Mouse (Mus musculus): ENCODE results near the gene Cpne1. TPM values are rescaled to one million over a fixed set of nuclear protein-coding genes. Genes with fewer than 3 reads are reported as not detected.

The Cpne1 gene
- polyA plus RNA-seq (2012; rRNA removed) = 237 and 273 TPM in 2 replicates

- Histone ChIP-seq H3K4me1 (replicated peaks; ENCODE audit: control insufficient read depth, insufficient read depth, low read length) (peaks cover 5% of the 10 kb centered on the region), H3K4me3 (ENCODE audit: control insufficient read depth, insufficient read depth, low read length) (peak within 1 kb of the TSS; percentile 87), H3K36me3 (ENCODE audit: control insufficient read depth, insufficient read depth, low read length) (no peaks in the 10 kb centered on the region), H3K27ac (ENCODE audit: control insufficient read depth, insufficient read depth, low read length) (peak within 1 kb of the TSS; percentile 51; the same call in 1 of the 2 replicates), H3K27me3 (ENCODE audit: control insufficient read depth, insufficient read depth, low read length) (no peaks in the 10 kb centered on the region)
- WGBS = under 1% methylated on average over 73 of the region's 74 CpGs
- TF ChIP-seq CTCF (IDR thresholded peaks at IDR 0.05; ENCODE audit: borderline replicate concordance, control insufficient read depth, extremely low read depth, insufficient read depth, low read length, poor library complexity) = peak; percentile 54; the same call in 1 of the 2 replicates
- TF ChIP-seq POLR2A (IDR thresholded peaks at IDR 0.05; ENCODE audit: control insufficient read depth, extremely low read depth, insufficient read depth, low read length, poor library complexity) = peak; percentile 92
- DNase-seq = peak; percentile 96
Observed at GRCm38 (mm10) chr2:156111358-156112079, at the start of gene Cpne1, which contains the start of gene Rbm12. TSS of gene Cpne1 (minus strand) at chr2:156111965. TSS of gene Rbm12 (minus strand) at chr2:156111978.

- no peak overlapping the region for H3K4me3 ChIP-seq (ENCODE audit: control insufficient read depth, insufficient read depth, low read length)
- DNase-seq = no peak
- no peaks in the 10 kb centered on the region for H3K4me1 ChIP-seq (replicated peaks; ENCODE audit: control insufficient read depth, insufficient read depth, low read length)
- H3K27ac ChIP-seq (ENCODE audit: control insufficient read depth, insufficient read depth, low read length) = no peak overlapping the region
- TF ChIP-seq CTCF (IDR thresholded peaks at IDR 0.05; ENCODE audit: borderline replicate concordance, control insufficient read depth, extremely low read depth, insufficient read depth, low read length, poor library complexity) (no peak), POLR2A (IDR thresholded peaks at IDR 0.05; ENCODE audit: control insufficient read depth, extremely low read depth, insufficient read depth, low read length, poor library complexity) (no peak)
- peaks cover 99% of the 10 kb centered on the region for H3K36me3 ChIP-seq (ENCODE audit: control insufficient read depth, insufficient read depth, low read length)
- no peaks in the 10 kb centered on the region for H3K27me3 ChIP-seq (ENCODE audit: control insufficient read depth, insufficient read depth, low read length)
Observed at GRCm38 (mm10) chr2:156151538-156151937, 39.8 kb upstream of the Cpne1 start.

GRCm38 (mm10) chr2:156147316-156147915, 35.7 kb upstream of the Cpne1 start:
- no peaks in the 10 kb centered on the region for H3K27me3 ChIP-seq (ENCODE audit: control insufficient read depth, insufficient read depth, low read length)
- DNase-seq = no peak
- 96% methylated on average over 3 of the region's 3 CpGs for WGBS
- peaks cover 60% of the 10 kb centered on the region for H3K36me3 ChIP-seq (ENCODE audit: control insufficient read depth, insufficient read depth, low read length)
- H3K27ac ChIP-seq (ENCODE audit: control insufficient read depth, insufficient read depth, low read length) = no peak overlapping the region
- no peak overlapping the region for H3K4me3 ChIP-seq (ENCODE audit: control insufficient read depth, insufficient read depth, low read length)
- H3K4me1 ChIP-seq (replicated peaks; ENCODE audit: control insufficient read depth, insufficient read depth, low read length) = peaks cover 3% of the 10 kb centered on the region
- TF ChIP-seq POLR2A (IDR thresholded peaks at IDR 0.05; ENCODE audit: control insufficient read depth, extremely low read depth, insufficient read depth, low read length, poor library complexity) = no peak
- no peak for TF ChIP-seq CTCF (IDR thresholded peaks at IDR 0.05; ENCODE audit: borderline replicate concordance, control insufficient read depth, extremely low read depth, insufficient read depth, low read length, poor library complexity)

GRCm38 (mm10) chr2:156146272-156146989, 34.7 kb upstream of the Cpne1 start:
- no peak for TF ChIP-seq POLR2A (IDR thresholded peaks at IDR 0.05; ENCODE audit: control insufficient read depth, extremely low read depth, insufficient read depth, low read length, poor library complexity)
- TF ChIP-seq CTCF (IDR thresholded peaks at IDR 0.05; ENCODE audit: borderline replicate concordance, control insufficient read depth, extremely low read depth, insufficient read depth, low read length, poor library complexity) = no peak
- Histone ChIP-seq H3K4me3 (ENCODE audit: control insufficient read depth, insufficient read depth, low read length) (no peak overlapping the region), H3K27me3 (ENCODE audit: control insufficient read depth, insufficient read depth, low read length) (no peaks in the 10 kb centered on the region), H3K4me1 (replicated peaks; ENCODE audit: control insufficient read depth, insufficient read depth, low read length) (peaks cover 3% of the 10 kb centered on the region), H3K27ac (ENCODE audit: control insufficient read depth, insufficient read depth, low read length) (no peak overlapping the region), H3K36me3 (ENCODE audit: control insufficient read depth, insufficient read depth, low read length) (peaks cover 51% of the 10 kb centered on the region)
- DNase-seq = no peak
- WGBS = 65% methylated on average over 5 of the region's 5 CpGs

GRCm38 (mm10) chr2:156145486-156146130, 33.8 kb upstream of the Cpne1 start:
- TF ChIP-seq CTCF (IDR thresholded peaks at IDR 0.05; ENCODE audit: borderline replicate concordance, control insufficient read depth, extremely low read depth, insufficient read depth, low read length, poor library complexity) = no peak
- TF ChIP-seq POLR2A (IDR thresholded peaks at IDR 0.05; ENCODE audit: control insufficient read depth, extremely low read depth, insufficient read depth, low read length, poor library complexity) = no peak
- Histone ChIP-seq H3K4me1 (replicated peaks; ENCODE audit: control insufficient read depth, insufficient read depth, low read length) (peaks cover 3% of the 10 kb centered on the region), H3K27ac (ENCODE audit: control insufficient read depth, insufficient read depth, low read length) (no peak overlapping the region), H3K27me3 (ENCODE audit: control insufficient read depth, insufficient read depth, low read length) (no peaks in the 10 kb centered on the region), H3K36me3 (ENCODE audit: control insufficient read depth, insufficient read depth, low read length) (peaks cover 42% of the 10 kb centered on the region), H3K4me3 (ENCODE audit: control insufficient read depth, insufficient read depth, low read length) (no peak overlapping the region)
- 90% methylated on average over 11 of the region's 11 CpGs for WGBS
- DNase-seq = no peak
